Mouse (Mus musculus) heart, adult 2 months (tissue): ENCODE results near the gene Fam104a.

Experiments
- CTCF ChIP-seq: fragments of 200-600 bp; IDR thresholded peaks from 2 replicates; pipeline ENCODE4 v1.8.1; 2022; ENCODE audit warnings: antibody characterized with exemption, mild to moderate bottlenecking, moderate library complexity
- EP300 ChIP-seq: fragments of 200-500 bp; IDR thresholded peaks from 2 replicates; pipeline ENCODE4 v1.6.1; 2011; ENCODE audit warnings: low read depth, low read length, control low read depth; ENCODE audit not compliant: insufficient read depth
- POLR2A ChIP-seq: fragments of 200-500 bp; IDR thresholded peaks from 2 replicates; pipeline ENCODE4 v1.6.1; 2011; ENCODE audit warnings: mild to moderate bottlenecking, low read depth, low read length, control low read depth; ENCODE audit not compliant: insufficient read depth

- TF ChIP-seq POLR2A: no peak
- no peak for TF ChIP-seq CTCF
- TF ChIP-seq EP300: no peak
Observed at GRCm38 (mm10) chr11:113614476-113614875, 69.5 kb downstream of the Fam104a start.
